Mouse (Mus musculus): ENCODE measurements around the gene Trpv1. TPM values are rescaled to one million over a fixed set of nuclear protein-coding genes. Genes with fewer than 3 reads are reported as not detected.

Gene Trpv1
- not detected in 3 replicates for total RNA-seq (2017)

DNA sequence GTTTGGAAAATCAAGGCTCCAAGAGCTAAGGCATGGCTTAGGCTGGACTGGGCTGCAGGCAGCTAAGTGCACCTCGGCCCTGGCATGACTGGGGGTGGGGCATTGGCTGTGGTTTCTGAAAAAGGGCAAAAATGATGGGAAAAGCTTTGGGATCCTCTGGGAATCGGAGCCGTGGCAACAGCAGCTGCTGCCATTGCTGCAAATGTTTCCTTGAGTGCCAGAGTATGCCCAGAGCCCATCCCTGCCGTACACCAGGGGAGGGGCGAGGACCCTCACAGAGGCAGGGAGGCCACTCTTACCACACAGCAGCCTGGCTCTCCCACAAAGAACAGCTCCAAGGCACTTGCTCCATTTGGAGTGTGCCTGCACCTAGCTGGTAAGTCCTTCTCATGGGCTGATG lies at the start of gene Trpv1:
Gene Trpv1 (plus strand): TSS at position 301 of the 400 bp plus-strand sequence.
- no peak for ATAC-seq (replicated peaks; ENCODE audit: insufficient number of reproducible peaks, low FRiP score, low TSS enrichment, poor library complexity, severe bottlenecking)

DNA sequence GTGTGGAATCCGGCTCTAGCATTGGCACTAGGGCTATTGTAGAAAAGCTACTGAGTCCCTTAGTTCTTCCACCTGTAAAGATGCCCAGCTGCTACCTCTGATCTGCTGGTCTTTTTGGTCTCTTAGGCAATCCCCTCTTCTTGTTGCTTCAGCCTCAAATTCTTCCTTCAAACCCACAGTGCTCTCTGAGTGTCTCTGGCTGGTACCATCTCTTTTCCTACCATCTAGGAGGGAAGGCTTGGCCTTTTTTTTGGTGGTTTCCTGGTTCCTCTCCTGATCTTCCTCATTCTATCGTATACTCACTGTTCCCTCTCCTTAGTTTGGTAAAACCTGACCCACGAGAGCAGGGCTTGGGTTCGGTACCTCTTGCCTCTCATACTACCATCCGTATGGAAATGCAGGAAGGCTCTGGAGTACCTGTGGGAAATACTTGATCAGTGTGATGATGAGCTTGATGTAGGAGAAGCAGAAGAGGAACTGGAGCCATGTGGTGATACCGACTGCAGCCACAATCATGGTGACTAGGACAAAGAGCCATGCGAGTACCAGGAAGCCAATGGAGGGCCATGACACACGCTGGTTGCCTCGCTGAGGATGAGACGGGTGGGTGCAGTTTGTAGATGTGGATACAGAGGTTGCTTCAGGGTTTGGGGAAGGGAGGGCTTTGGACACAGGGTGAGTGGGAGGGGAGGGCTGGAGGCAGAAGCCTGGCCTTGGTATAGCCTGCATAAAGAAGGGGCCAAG lies 48.0 kb upstream of the Trpv1 start:
- ATAC-seq (replicated peaks; ENCODE audit: insufficient number of reproducible peaks, low FRiP score, low TSS enrichment, poor library complexity, severe bottlenecking): peak; percentile 38

- no peak for ATAC-seq (replicated peaks; ENCODE audit: insufficient number of reproducible peaks, low FRiP score, low TSS enrichment, poor library complexity, severe bottlenecking)
These were observed 46.9 kb upstream of the Trpv1 start for GRCm38 (mm10) chr11:73187231-73187630.

DNA sequence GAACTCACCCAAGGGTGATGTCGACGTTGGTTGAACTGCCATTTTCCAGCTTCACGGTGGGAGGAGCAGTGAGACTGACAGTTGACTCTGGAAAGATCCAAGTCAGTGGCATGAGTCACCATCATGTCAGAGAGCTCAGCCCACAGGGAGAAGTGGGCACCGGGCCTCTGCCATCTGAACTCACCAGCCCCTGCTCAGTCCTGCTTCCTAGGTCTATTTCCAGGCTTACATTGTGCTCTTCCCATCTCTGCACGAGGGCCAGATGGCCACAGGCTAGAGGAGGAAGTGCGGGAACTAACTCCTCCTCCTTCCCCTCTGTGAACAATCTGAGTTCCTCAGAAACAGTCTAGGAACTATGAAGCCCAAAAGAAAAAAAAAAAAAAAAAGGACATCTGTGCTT lies 41.0 kb upstream of the Trpv1 start:
- peak; percentile 48 for ATAC-seq (replicated peaks; ENCODE audit: insufficient number of reproducible peaks, low FRiP score, low TSS enrichment, poor library complexity, severe bottlenecking)

GRCm38 (mm10) chr11:73194444-73194843 lies 39.6 kb upstream of the Trpv1 start:
- ATAC-seq (replicated peaks; ENCODE audit: insufficient number of reproducible peaks, low FRiP score, low TSS enrichment, poor library complexity, severe bottlenecking): no peak

DNA sequence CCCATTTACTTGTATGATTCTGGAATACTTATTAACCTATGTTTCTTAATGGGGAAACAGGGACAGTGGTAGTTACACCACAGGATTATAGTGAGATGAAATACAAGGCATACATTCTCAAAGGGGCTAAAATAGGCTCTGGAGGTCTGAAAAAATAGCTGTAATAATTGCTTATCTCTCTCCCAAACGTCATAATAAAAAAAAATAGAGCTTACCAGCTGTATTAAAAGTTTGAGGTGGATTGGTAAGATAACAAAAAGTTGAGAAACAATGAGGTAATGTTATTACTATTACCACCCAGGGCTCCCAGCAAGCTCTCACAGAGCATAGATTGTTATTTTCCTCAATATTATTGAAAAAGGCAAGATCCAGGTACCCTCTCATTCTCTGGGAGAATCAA lies 35.9 kb upstream of the Trpv1 start:
- ATAC-seq (replicated peaks; ENCODE audit: insufficient number of reproducible peaks, low FRiP score, low TSS enrichment, poor library complexity, severe bottlenecking): no peak

GRCm38 (mm10) chr11:73198603-73199229 lies 35.4 kb upstream of the Trpv1 start, which contains the start of gene Ctns:
Ctns (minus strand) TSS chr11:73199042.
- peak; percentile 88 for ATAC-seq (replicated peaks; ENCODE audit: insufficient number of reproducible peaks, low FRiP score, low TSS enrichment, poor library complexity, severe bottlenecking)

DNA sequence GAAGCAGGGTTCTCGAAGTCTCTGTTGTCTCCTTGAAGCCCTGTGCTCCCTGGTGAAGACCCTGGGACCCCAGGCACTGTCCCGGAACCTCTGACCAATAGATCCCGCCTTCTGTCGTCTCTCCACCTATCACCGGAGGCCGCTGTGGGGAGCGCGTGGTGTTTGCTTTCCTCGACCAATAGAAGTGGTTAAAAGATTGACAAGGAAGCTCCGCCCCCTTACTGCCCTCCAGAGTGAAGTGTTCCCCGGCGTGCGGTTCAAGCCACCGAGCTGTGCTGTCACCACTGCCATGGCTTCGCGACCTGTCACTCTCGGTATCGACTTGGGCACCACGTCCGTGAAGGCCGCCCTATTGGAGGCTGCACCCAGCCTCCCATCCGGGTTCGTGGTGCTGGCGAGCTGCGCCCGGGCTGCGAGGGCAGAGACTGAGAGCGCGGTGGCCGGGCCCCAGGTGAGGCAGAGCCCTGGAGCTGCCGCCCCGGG lies 34.8 kb upstream of the Trpv1 start, which contains the start of gene Shpk:
Gene Shpk (plus strand): TSS at position 231 of the 483 bp plus-strand sequence.
- peak; percentile 95 for ATAC-seq (replicated peaks; ENCODE audit: insufficient number of reproducible peaks, low FRiP score, low TSS enrichment, poor library complexity, severe bottlenecking)

DNA sequence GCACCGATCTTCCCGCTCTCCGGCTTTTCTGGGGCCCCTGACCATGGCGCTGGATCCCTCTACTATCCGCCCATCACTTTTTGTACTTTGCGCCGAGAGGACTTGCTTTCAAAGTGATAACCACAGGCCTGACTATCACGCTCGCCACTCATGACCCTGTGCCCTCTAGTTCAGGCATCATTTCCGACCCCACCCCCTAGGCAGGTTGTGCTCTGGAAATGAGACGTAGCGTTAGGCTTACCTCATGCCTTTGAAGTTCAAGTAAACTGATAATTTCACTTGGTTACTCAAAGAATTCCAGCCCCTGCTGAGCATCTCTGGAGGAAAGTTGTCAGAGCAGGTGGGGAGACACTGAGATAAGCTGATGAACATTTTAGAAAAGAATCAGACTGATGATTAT lies 34.2 kb upstream of the Trpv1 start:
- no peak for ATAC-seq (replicated peaks; ENCODE audit: insufficient number of reproducible peaks, low FRiP score, low TSS enrichment, poor library complexity, severe bottlenecking)

- no peak for ATAC-seq (replicated peaks; ENCODE audit: insufficient number of reproducible peaks, low FRiP score, low TSS enrichment, poor library complexity, severe bottlenecking)
These were observed 33.1 kb upstream of the Trpv1 start for GRCm38 (mm10) chr11:73201021-73201420.

DNA sequence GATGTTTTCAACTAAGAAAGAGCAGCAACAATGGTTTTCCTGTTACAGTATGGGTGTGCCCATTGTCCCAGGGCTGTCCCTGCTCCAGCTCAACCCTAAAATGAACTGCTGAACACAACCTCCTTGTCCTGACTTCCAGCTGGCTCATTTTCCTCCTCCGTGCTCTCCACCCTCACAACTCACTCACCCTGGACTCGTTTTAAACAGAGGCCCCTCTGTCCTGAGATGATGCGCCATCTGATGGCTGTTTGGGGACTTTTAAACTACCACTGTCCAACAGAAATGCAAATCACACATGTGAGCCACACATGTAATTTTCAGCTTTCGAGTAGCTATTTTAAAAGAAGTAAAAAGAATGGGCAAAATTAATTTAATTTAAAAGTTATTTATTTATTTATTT lies 32.5 kb upstream of the Trpv1 start:
- ATAC-seq (replicated peaks; ENCODE audit: insufficient number of reproducible peaks, low FRiP score, low TSS enrichment, poor library complexity, severe bottlenecking): no peak

- ATAC-seq (replicated peaks; ENCODE audit: insufficient number of reproducible peaks, low FRiP score, low TSS enrichment, poor library complexity, severe bottlenecking): no peak
These were observed 30.2 kb upstream of the Trpv1 start for GRCm38 (mm10) chr11:73203895-73204294.

DNA sequence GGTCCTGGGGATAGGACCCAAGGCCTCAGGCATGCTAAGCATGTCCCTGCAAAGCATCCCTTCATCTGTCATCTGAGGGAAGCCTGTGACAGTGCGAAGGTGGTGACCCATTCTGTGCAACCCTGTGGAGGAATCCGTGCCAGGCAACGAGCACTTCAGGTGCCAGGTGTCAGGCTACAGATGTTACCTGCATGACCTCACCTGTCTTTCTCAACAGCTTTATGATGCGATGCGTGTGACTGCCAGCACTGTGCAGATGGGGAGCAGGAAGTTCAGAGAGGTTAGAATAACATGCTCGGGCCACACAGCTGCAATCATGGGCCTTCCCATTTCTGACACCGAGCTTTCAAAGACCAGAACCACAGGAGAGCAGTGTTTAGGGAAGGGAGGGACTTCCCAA lies 28.9 kb upstream of the Trpv1 start:
- ATAC-seq (replicated peaks; ENCODE audit: insufficient number of reproducible peaks, low FRiP score, low TSS enrichment, poor library complexity, severe bottlenecking): no peak

DNA sequence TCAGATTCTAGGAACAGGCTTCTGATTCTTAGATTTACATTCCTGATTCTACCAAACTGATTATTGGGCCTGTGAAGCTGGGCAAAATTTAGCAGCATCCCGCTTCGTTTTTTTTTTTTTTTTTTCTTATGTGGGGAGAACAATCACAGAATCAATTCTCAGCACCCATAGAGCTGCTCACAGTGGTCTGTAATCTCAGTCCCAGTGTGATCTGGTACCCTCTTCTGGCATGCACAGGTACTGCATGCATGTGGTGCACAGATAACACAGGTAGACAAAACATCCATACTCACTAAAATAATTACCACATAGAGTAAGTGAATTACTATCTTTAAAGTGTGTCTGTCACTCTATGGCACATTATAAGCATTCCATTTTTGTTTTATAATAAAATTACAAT lies 26.5 kb upstream of the Trpv1 start:
- no peak for ATAC-seq (replicated peaks; ENCODE audit: insufficient number of reproducible peaks, low FRiP score, low TSS enrichment, poor library complexity, severe bottlenecking)

GRCm38 (mm10) chr11:73213956-73214355 lies 20.1 kb upstream of the Trpv1 start:
- ATAC-seq (replicated peaks; ENCODE audit: insufficient number of reproducible peaks, low FRiP score, low TSS enrichment, poor library complexity, severe bottlenecking): no peak

DNA sequence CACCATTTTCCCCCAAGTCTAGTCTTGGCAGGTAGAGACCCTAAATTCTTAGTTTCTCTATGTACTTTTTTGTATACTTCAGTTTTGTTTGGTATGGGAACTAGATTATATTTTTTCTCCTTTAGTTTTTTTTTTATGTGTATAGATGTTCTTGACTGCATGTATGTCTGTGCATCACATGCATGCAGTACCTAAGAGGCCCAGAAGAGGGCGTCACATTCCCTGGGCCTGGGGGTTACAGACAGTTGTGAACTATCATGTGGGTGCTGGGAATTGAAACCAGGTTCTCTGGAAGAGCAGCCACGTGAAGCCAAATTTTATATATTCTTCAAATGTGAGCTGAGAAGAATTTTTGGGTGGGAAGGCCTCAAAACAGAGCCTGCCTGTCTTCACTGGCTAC lies 14.4 kb upstream of the Trpv1 start:
- no peak for ATAC-seq (replicated peaks; ENCODE audit: insufficient number of reproducible peaks, low FRiP score, low TSS enrichment, poor library complexity, severe bottlenecking)

- no peak for ATAC-seq (replicated peaks; ENCODE audit: insufficient number of reproducible peaks, low FRiP score, low TSS enrichment, poor library complexity, severe bottlenecking)
These were observed 13.4 kb upstream of the Trpv1 start for GRCm38 (mm10) chr11:73220651-73221050.

DNA sequence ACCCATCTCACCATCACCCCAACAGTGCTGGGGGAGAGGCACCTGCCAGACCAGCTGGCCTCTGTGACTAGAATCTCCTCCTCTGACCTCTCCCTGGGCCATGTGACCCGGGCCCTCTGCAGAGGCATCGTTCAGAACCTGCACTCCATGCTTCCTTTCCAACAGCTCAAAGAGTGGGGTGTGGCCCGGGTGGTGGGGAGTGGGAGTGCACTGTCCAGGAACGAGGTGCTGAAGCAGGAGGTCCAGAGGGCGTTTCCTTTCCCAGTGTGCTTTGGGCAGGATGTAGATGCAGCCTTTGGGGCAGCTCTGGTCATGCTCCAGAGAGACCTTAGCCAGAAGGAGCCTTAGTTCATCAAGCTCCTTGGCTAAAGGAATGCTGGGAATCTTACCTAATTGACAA lies 11.2 kb upstream of the Trpv1 start:
- ATAC-seq (replicated peaks; ENCODE audit: insufficient number of reproducible peaks, low FRiP score, low TSS enrichment, poor library complexity, severe bottlenecking): no peak

- no peak; the same call in 1 of the 2 replicates for ATAC-seq (replicated peaks; ENCODE audit: insufficient number of reproducible peaks, low FRiP score, low TSS enrichment, poor library complexity, severe bottlenecking)
These were observed 10.1 kb upstream of the Trpv1 start for GRCm38 (mm10) chr11:73223966-73224365.

- no peak for ATAC-seq (replicated peaks; ENCODE audit: insufficient number of reproducible peaks, low FRiP score, low TSS enrichment, poor library complexity, severe bottlenecking)
These were observed 8.2 kb upstream of the Trpv1 start for GRCm38 (mm10) chr11:73225856-73226255.

Data from monocyte, adult 5-6 weeks (primary cell).